9 mouse cellular contexts compared by ENCODE assay signal in genomic region chr12:51735840-51736271, GRCm38 (mm10). TPM values are rescaled to one million over a fixed set of nuclear protein-coding genes. Genes with fewer than 3 reads are reported as not detected.
A peak's percentile ranks its signal among the peaks of the same experiment; 100 is the strongest.
DNase-seq lines count a peak whose midpoint lies in the region; ATAC-seq and TF ChIP-seq lines count a peak whose summit lies in the region.
"Had no signal": no experiment of that assay in that cellular context is flagged by ENCODE, and none has a peak within 500 bp of the region (broad histone marks: within the 10 kb centered on the region; RNA-seq: fewer than 3 reads in every experiment).

No protein-coding gene starts in this region.

- no peaks in the 10 kb centered on the region for H3K27me3 ChIP-seq in forebrain, embryonic 14.5 days (replicated peaks; ENCODE audit: control insufficient read depth, insufficient read depth, low read length)
- no peaks in the 10 kb centered on the region for H3K27me3 ChIP-seq in forebrain, embryonic 15.5 days
- H3K27me3 ChIP-seq in intestine, postnatal 0 days (replicated peaks; ENCODE audit: control insufficient read depth, insufficient read depth, low read length) = no peaks in the 10 kb centered on the region

- intact Hi-C loops in gastrocnemius, postnatal 14 days (cut with DNase I; ENCODE audit: low total_unique reads) = no loop called here

- no peaks in the 10 kb centered on the region for H3K9me3 ChIP-seq in forebrain, embryonic 14.5 days (replicated peaks; ENCODE audit: control insufficient read depth, low read length)
- no peaks in the 10 kb centered on the region for H3K9me3 ChIP-seq in forebrain, embryonic 15.5 days
- no peaks in the 10 kb centered on the region for H3K9me3 ChIP-seq in intestine, postnatal 0 days (ENCODE audit: control insufficient read depth)
- H3K9me3 ChIP-seq: midbrain, embryonic 10.5 days had no signal

- H3K4me3 ChIP-seq in forebrain, embryonic 14.5 days (ENCODE audit: low read depth, low read length) = no peak overlapping the region
- no peak overlapping the region for H3K4me3 ChIP-seq in forebrain, embryonic 15.5 days
- no peak overlapping the region for H3K4me3 ChIP-seq in intestine, postnatal 0 days (ENCODE audit: low read depth, low read length)
- H3K4me3 ChIP-seq: midbrain, embryonic 10.5 days had no signal

- no peak overlapping the region for H3K4me2 ChIP-seq in forebrain, embryonic 14.5 days (ENCODE audit: low read length)
- no peak overlapping the region for H3K4me2 ChIP-seq in forebrain, embryonic 15.5 days (replicated peaks)
- H3K4me2 ChIP-seq in intestine, postnatal 0 days (replicated peaks; ENCODE audit: low read depth) = no peak overlapping the region

- no peak for DNase-seq in forebrain, embryonic 14.5 days (ENCODE audit: low spot score)
- peak; percentile 21 to 57 for DNase-seq in lung, postnatal 4 days
- no peak for DNase-seq in lung, postnatal 36 days
- peak; percentile 46 for DNase-seq in testis, postnatal 14 days (ENCODE audit: low spot score)
- DNase-seq in gastrocnemius, postnatal 14 days = no peak
- DNase-seq in cerebellum, adult 11 months = no peak

- no peaks in the 10 kb centered on the region for H3K36me3 ChIP-seq in forebrain, embryonic 14.5 days (ENCODE audit: control insufficient read depth, insufficient read depth, low read length)
- H3K36me3 ChIP-seq in forebrain, embryonic 15.5 days = 0 out of 2 replicates have a peak, but pooled peaks cover 2% of the 10 kb centered on the region
- no peaks in the 10 kb centered on the region for H3K36me3 ChIP-seq in intestine, postnatal 0 days (ENCODE audit: control insufficient read depth, insufficient read depth)

- H3K4me1 ChIP-seq in forebrain, embryonic 14.5 days (ENCODE audit: control insufficient read depth, insufficient read depth, low read length) = no peaks in the 10 kb centered on the region
- H3K4me1 ChIP-seq in forebrain, embryonic 15.5 days = peaks cover 4% of the 10 kb centered on the region; the same call in 1 of the 2 replicates
- peaks cover 12% of the 10 kb centered on the region; the same call in 1 of the 2 replicates for H3K4me1 ChIP-seq in intestine, postnatal 0 days (replicated peaks; ENCODE audit: control insufficient read depth, insufficient read depth, low read length)
- H3K4me1 ChIP-seq: midbrain, embryonic 10.5 days had no signal

- WGBS in forebrain, embryonic 14.5 days = 43% methylated on average over 7 of the region's 7 CpGs
- WGBS in forebrain, embryonic 15.5 days = 39% methylated on average over 7 of the region's 7 CpGs
- 17% methylated on average over 7 of the region's 7 CpGs for WGBS in intestine, postnatal 0 days

- no peak for TF ChIP-seq CTCF in intestine, postnatal 0 days (IDR thresholded peaks at IDR 0.05; ENCODE audit: low read depth)

- H3K9ac ChIP-seq in forebrain, embryonic 14.5 days (ENCODE audit: low read length) = no peak overlapping the region
- no peak overlapping the region for H3K9ac ChIP-seq in forebrain, embryonic 15.5 days (replicated peaks)
- no peak overlapping the region for H3K9ac ChIP-seq in intestine, postnatal 0 days (ENCODE audit: low read depth, low read length)

- ATAC-seq in forebrain, embryonic 14.5 days = peak; percentile 33; the same call in 1 of the 2 replicates
- no peak for ATAC-seq in forebrain, embryonic 15.5 days (replicated peaks)
- peak; percentile 63 for ATAC-seq in intestine, postnatal 0 days

- no peak overlapping the region for H3K27ac ChIP-seq in forebrain, embryonic 14.5 days (ENCODE audit: low read depth, low read length)
- H3K27ac ChIP-seq in forebrain, embryonic 15.5 days (replicated peaks) = no peak overlapping the region
- H3K27ac ChIP-seq in intestine, postnatal 0 days (ENCODE audit: low read depth, low read length) = peak overlapping the region; percentile 50
- H3K27ac ChIP-seq: midbrain, embryonic 10.5 days had no signal

RNA-seq across cellular contexts. Expression of gene Strn3, which starts 44.2 kb away (rescaled TPM):
- polyA plus RNA-seq in forebrain, embryonic 14.5 days (2014; fragmentation: Nextera tagmentation; extraction: Ambion mirVana) = 41.7 and 46.9 TPM in 2 replicates
- polyA plus RNA-seq in forebrain, embryonic 15.5 days (2015; fragmentation: Nextera tagmentation; extraction: Ambion mirVana) = 41.3 and 44.3 TPM in 2 replicates
- 22.2 and 22.9 TPM in 2 replicates for polyA plus RNA-seq in intestine, postnatal 0 days (2015; fragmentation: Nextera tagmentation; extraction: Ambion mirVana)
- 100 to 1,000 TPM; 109 to 115 TPM for total RNA-seq in gastrocnemius, postnatal 14 days (2021)

RNA-seq across cellular contexts. Expression of gene Ap4s1, which starts 45.0 kb away (rescaled TPM):
- polyA plus RNA-seq in forebrain, embryonic 14.5 days (2014; fragmentation: Nextera tagmentation; extraction: Ambion mirVana) = 44.3 and 51.6 TPM in 2 replicates
- polyA plus RNA-seq in forebrain, embryonic 15.5 days (2015; fragmentation: Nextera tagmentation; extraction: Ambion mirVana) = 43.3 and 46.4 TPM in 2 replicates
- 24.0 and 25.7 TPM in 2 replicates for polyA plus RNA-seq in intestine, postnatal 0 days (2015; fragmentation: Nextera tagmentation; extraction: Ambion mirVana)
- 10 to 100 TPM; 40.5 to 41.4 TPM for total RNA-seq in gastrocnemius, postnatal 14 days (2021)

Comparison
In these comparisons a context has a peak if more than half of its experiments do, and no peak if none do; other contexts are left out.
1. DNase-seq: peak in lung, postnatal 4 days (2 of 2) and testis, postnatal 14 days (single experiment); none in forebrain, embryonic 14.5 days (single experiment), lung, postnatal 36 days (single experiment), gastrocnemius, postnatal 14 days (single experiment) and cerebellum, adult 11 months (single experiment).